Mouse (Mus musculus) embryonic facial prominence, embryonic 11.5 days (tissue): Measurements from ENCODE around the gene Cd163l1. TPM values are rescaled to one million over a fixed set of nuclear protein-coding genes. Genes with fewer than 3 reads are reported as not detected.

Experiments
- ATAC-seq: fragments of 200-750 bp; cut with Nextera tagmentation; replicated peaks from 2 replicates; pipeline ENCODE4 v1.8.0; 2017; ENCODE audit warnings: low read depth; ENCODE audit not compliant: insufficient number of reproducible peaks, low FRiP score, low TSS enrichment
- DNase-seq: peaks from one replicate; pipeline ENCODE4 v3.0.0-alpha.2; 2015; ENCODE audit warnings: low spot score
- H3K27ac ChIP-seq: fragments of 300-500 bp; sonication (generic); replicated peaks from 2 replicates; pipeline ENCODE4 v1.5.1; 2014; ENCODE audit warnings: mild to moderate bottlenecking, low read depth, low read length, control low read depth
- H3K27me3 ChIP-seq: fragments of 300-500 bp; sonication (generic); 2 replicates; pipeline ENCODE4 v1.6.1; 2014; ENCODE audit warnings: mild to moderate bottlenecking, low read length, moderate library complexity, mixed read lengths; ENCODE audit not compliant: control insufficient read depth, insufficient read depth
- H3K36me3 ChIP-seq: fragments of 300-500 bp; sonication (generic); replicated peaks from 2 replicates; pipeline ENCODE4 v1.6.1; 2014; ENCODE audit warnings: low read depth, mild to moderate bottlenecking, low read length, moderate library complexity, mixed read lengths; ENCODE audit not compliant: control insufficient read depth, insufficient read depth
- H3K4me1 ChIP-seq: fragments of 300-500 bp; sonication (generic); 2 replicates; pipeline ENCODE4 v1.6.1; 2014; ENCODE audit warnings: low read length, mixed read lengths; ENCODE audit not compliant: control insufficient read depth, insufficient read depth
- H3K4me2 ChIP-seq: fragments of 300-500 bp; sonication (generic); 2 replicates; pipeline ENCODE4 v1.6.1; 2014; ENCODE audit warnings: low read depth, mild to moderate bottlenecking, control low read depth, low read length, moderate library complexity
- H3K4me3 ChIP-seq: fragments of 300-500 bp; sonication (generic); 2 replicates; pipeline ENCODE4 v1.5.1; 2014; ENCODE audit warnings: low read depth, low read length, control low read depth
- H3K9ac ChIP-seq: fragments of 300-500 bp; sonication (generic); replicated peaks from 2 replicates; pipeline ENCODE4 v1.6.1; 2014; ENCODE audit warnings: mild to moderate bottlenecking, control low read depth, low read length
- H3K9me3 ChIP-seq: fragments of 300-500 bp; sonication (generic); replicated peaks from 2 replicates; pipeline ENCODE4 v1.6.1; 2016; ENCODE audit warnings: mild to moderate bottlenecking, low read length, inconsistent platforms, mixed read lengths; ENCODE audit not compliant: control insufficient read depth
- WGBS: fragments of 180-500 bp; shearing (Covaris S2); extraction: QIAGEN DNeasy Blood & Tissue Kit; methylation state at CpG from one replicate; pipeline ENCODE4 v1.1.7; 2014; 5-methylcytosine and 5-hydroxymethylcytosine counted together
- polyA plus RNA-seq: library from polyadenylated mRNA; unstranded; fragments of >200 nt; fragmentation: Nextera tagmentation; extraction: Ambion mirVana; gene quantifications from 2 replicates; pipeline ENCODE4 v1.2.1, GENCODE M21; 2014

Cd163l1 gene
- polyA plus RNA-seq, 1 experiment from 2014 or later, result not detected

DNA sequence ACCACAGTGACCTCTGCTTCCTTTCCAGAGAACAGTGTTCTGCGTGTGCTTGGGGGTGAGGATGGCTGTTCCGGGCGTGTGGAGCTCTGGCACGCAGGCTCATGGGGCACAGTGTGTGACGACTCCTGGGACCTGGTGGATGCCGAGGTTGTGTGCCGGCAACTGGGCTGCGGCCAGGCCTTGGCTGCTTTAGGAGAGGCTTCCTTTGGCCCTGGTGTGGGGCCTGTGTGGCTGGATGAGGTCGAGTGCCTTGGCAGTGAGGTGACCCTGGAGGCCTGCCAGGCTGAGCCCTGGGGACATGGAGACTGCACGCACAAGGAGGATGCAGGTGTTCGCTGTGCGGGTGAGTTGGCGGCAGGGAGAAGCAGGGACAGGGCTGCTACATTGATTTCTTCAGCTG lies 10.4 kb downstream of the Cd163l1 start:
- H3K9ac ChIP-seq, result no peak overlapping the region
- no peaks in the 10 kb centered on the region for H3K27me3 ChIP-seq
- ATAC-seq (no peak), DNase-seq (no peak)
- no peaks in the 10 kb centered on the region for H3K4me1 ChIP-seq
- WGBS, result 86% methylated on average over 13 of the region's 13 CpGs
- H3K36me3 ChIP-seq, result no peaks in the 10 kb centered on the region
- H3K4me3 ChIP-seq, result no peak overlapping the region
- H3K9me3 ChIP-seq, result no peaks in the 10 kb centered on the region
- no peak overlapping the region for H3K4me2 ChIP-seq
- no peak overlapping the region for H3K27ac ChIP-seq

DNA sequence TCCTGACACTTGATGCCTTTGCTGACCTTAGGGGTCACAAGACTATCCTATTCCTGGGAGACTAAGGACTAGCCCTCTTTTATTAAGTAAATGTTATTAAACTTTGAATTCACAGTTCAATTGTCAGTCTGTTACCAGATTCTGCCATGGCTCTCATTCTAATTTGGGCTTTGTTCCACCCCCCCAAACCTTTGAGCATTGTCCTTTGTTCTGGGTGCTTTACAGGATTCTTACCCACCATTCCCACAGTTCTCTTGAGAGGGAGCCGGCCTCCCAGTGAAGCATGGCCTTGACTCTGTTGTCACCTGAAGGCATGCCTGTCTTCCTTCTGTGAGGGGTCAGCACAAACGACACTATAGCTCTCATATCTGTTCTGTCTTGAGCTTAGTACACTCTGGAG lies 13.0 kb downstream of the Cd163l1 start:
- no peak overlapping the region for H3K4me2 ChIP-seq
- no peak overlapping the region for H3K9ac ChIP-seq
- H3K27ac ChIP-seq, result no peak overlapping the region
- no peak for ATAC-seq
- no peaks in the 10 kb centered on the region for H3K27me3 ChIP-seq
- H3K9me3 ChIP-seq, result no peaks in the 10 kb centered on the region
- WGBS, result 66% methylated on average over 2 of the region's 2 CpGs
- H3K4me3 ChIP-seq, result no peak overlapping the region
- H3K36me3 ChIP-seq, result no peaks in the 10 kb centered on the region
- DNase-seq, result no peak
- no peaks in the 10 kb centered on the region for H3K4me1 ChIP-seq

DNA sequence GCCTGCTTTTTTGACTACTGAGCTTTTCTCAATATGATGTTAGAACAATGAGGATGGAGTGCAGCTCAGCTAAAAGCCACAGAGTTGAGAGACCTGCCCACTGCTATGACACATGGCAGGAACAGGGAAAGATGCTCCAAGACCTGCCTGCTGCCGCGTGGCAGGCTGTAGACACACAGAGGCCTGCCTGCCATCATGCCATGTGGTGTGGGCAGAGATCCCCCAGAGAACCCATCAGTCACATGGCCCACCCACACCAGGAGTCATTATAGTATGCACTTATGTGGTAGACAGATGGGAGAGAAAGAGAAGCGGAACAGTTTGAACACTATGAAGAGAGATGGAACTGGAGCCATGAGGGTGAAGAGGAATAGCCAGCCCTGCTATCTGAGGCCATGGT lies 15.6 kb downstream of the Cd163l1 start:
- WGBS, result 83% methylated on average over 3 of the region's 3 CpGs

DNA sequence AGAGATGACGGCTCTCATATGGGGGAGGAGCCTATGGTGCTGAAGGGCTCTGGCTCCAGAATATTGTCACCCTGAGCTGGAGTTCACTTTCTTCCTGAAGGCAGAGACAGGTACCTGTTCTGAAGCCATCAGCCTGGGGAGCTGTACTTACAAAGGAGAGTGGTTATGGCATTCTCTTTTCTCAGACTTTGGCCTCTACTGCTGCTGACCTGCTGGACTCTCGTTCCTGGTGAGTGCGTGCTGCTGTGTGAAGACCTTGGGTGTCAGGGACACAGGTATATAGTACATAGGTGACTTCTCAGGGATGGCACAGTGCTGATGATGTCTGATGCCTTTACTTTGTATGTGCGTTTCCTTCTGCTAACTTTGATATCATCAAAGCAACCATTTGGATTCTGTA lies 29.1 kb downstream of the Cd163l1 start, which contains the start of gene 5830411N06Rik:
Gene 5830411N06Rik, plus strand, starts transcription at position 69 of the 400 bp plus-strand sequence.
- Histone ChIP-seq H3K9ac (no peak within 1 kb of the TSS), H3K36me3 (no peaks in the 10 kb centered on the region), H3K27ac (no peak within 1 kb of the TSS), H3K4me2 (no peak within 1 kb of the TSS), H3K9me3 (no peaks in the 10 kb centered on the region), H3K4me1 (no peaks in the 10 kb centered on the region), H3K27me3 (no peaks in the 10 kb centered on the region), H3K4me3 (no peak within 1 kb of the TSS)
- 89% methylated on average over 4 of the region's 4 CpGs for WGBS
- ATAC-seq (no peak), DNase-seq (no peak)

More for the DNA sequence above, 15.6 kb downstream of the Cd163l1 start:
- DNase-seq (no peak), ATAC-seq (no peak)
- H3K4me3 ChIP-seq, result no peak overlapping the region
- no peaks in the 10 kb centered on the region for H3K27me3 ChIP-seq
- no peak overlapping the region for H3K27ac ChIP-seq
- H3K4me1 ChIP-seq, result no peaks in the 10 kb centered on the region
- H3K9ac ChIP-seq, result no peak overlapping the region
- H3K9me3 ChIP-seq, result no peaks in the 10 kb centered on the region
- H3K36me3 ChIP-seq, result no peaks in the 10 kb centered on the region
- no peak overlapping the region for H3K4me2 ChIP-seq

DNA sequence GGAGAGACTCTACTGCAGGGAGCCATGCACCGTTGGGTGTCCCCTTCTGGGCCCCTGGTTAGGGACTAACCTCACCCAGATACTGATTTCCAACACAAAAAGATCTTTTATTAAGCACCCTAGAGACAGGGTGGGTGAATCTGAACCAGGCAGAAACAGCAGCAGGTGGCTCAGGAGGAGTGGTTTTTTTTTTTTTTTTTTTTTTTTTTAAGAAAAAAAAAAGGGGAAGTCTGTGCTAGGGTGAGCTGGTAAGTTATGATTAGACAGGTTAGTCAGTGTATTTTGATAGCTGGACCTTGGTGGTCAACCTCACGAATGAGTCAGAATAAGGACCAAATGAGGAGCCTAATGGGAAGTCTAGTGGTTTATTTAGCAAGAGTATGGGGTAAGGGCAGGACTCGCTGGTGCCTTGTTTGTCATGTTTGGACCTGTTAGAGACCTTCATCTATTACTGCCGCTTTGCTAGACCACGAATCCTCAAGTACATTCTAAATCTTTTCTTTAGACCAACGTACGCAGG lies 35.8 kb downstream of the Cd163l1 start:
- ATAC-seq, result no peak
- Histone ChIP-seq H3K9me3 (no peaks in the 10 kb centered on the region), H3K27ac (no peak overlapping the region), H3K4me3 (no peak overlapping the region), H3K4me1 (no peaks in the 10 kb centered on the region), H3K4me2 (no peak overlapping the region), H3K9ac (no peak overlapping the region), H3K27me3 (no peaks in the 10 kb centered on the region), H3K36me3 (no peaks in the 10 kb centered on the region)
- WGBS, result 87% methylated on average over 7 of the region's 7 CpGs
- no peak for DNase-seq

Other genes with a start within 250 kb of the Cd163l1 start
- 0.21 and 0.36 TPM in 2 replicates for gene 6430531B16Rik, start 239.5 kb upstream of the Cd163l1 start, polyA plus RNA-seq
- 1.2 and 1.7 TPM in 2 replicates for gene Adam8, start 225.7 kb upstream of the Cd163l1 start, polyA plus RNA-seq
- gene Zfp511, start 181.9 kb upstream of the Cd163l1 start, polyA plus RNA-seq, result 37.1 and 37.5 TPM in 2 replicates
- 74.8 and 75.7 TPM in 2 replicates for gene Tubgcp2, start 181.6 kb upstream of the Cd163l1 start, polyA plus RNA-seq
- 2.5 and 3.9 TPM in 2 replicates for gene Msx3, start 169.2 kb upstream of the Cd163l1 start, polyA plus RNA-seq
- gene Caly, start 135.7 kb upstream of the Cd163l1 start, polyA plus RNA-seq, result 1.6 and 2.7 TPM in 2 replicates
- not detected in 2 replicates for gene Prap1, start 124.9 kb upstream of the Cd163l1 start, polyA plus RNA-seq
- gene Fuom, start 115.8 kb upstream of the Cd163l1 start, polyA plus RNA-seq, result 24.2 and 24.4 TPM in 2 replicates
- gene Paox, start 102.5 kb upstream of the Cd163l1 start, polyA plus RNA-seq, result 19.0 and 21.7 TPM in 2 replicates
- 211 and 221 TPM in 2 replicates for gene Echs1, start 101.8 kb upstream of the Cd163l1 start, polyA plus RNA-seq
- 22.5 and 23.1 TPM in 2 replicates for gene Mtg1, start 80.7 kb upstream of the Cd163l1 start, polyA plus RNA-seq
- gene Sprn, start 63.4 kb upstream of the Cd163l1 start, polyA plus RNA-seq, result 0.34 and 0.84 TPM in 2 replicates
- gene Olfr522, start 53.5 kb upstream of the Cd163l1 start, polyA plus RNA-seq, result not detected in 2 replicates
- not detected in 2 replicates for gene Olfr523, start 45.0 kb upstream of the Cd163l1 start, polyA plus RNA-seq
- gene Olfr524, start 12.3 kb upstream of the Cd163l1 start, polyA plus RNA-seq, result not detected in 2 replicates
- gene 5830411N06Rik, start 29.0 kb downstream of the Cd163l1 start, polyA plus RNA-seq, result not detected in 2 replicates
- not detected in 2 replicates for gene Olfr525, start 102.6 kb downstream of the Cd163l1 start, polyA plus RNA-seq
- gene Olfr527, start 115.8 kb downstream of the Cd163l1 start, polyA plus RNA-seq, result not detected in 2 replicates
- not detected in 2 replicates for gene Olfr60, start 143.4 kb downstream of the Cd163l1 start, polyA plus RNA-seq
- gene Olfr530, start 158.1 kb downstream of the Cd163l1 start, polyA plus RNA-seq, result 0.11 TPM in 1 of 2 replicates, not detected in the other
- gene Olfr531, start 184.7 kb downstream of the Cd163l1 start, polyA plus RNA-seq, result not detected in 2 replicates
- gene Olfr532, start 203.4 kb downstream of the Cd163l1 start, polyA plus RNA-seq, result not detected in 2 replicates
- gene Olfr533, start 245.1 kb downstream of the Cd163l1 start, polyA plus RNA-seq, result not detected in 2 replicates